Mouse (Mus musculus) kidney, embryonic 14.5 days (tissue): ENCODE measurements around the gene Nrxn1. TPM values are rescaled to one million over a fixed set of nuclear protein-coding genes. Genes with fewer than 3 reads are reported as not detected.

ENCODE experiments used
- ATAC-seq: fragments of 200-750 bp; cut with Nextera tagmentation; 2 replicates; pipeline ENCODE4 v1.8.0; 2017; ENCODE audit warnings: moderate number of reproducible peaks, mild to moderate bottlenecking, moderate TSS enrichment, moderate library complexity; ENCODE audit not compliant: low FRiP score, low TSS enrichment
- H3K27ac ChIP-seq: fragments of 300-500 bp; sonication (generic); 2 replicates; pipeline ENCODE4 v1.5.1; 2014; ENCODE audit warnings: low read depth, mild to moderate bottlenecking, low read length, moderate library complexity, mixed read lengths
- H3K27me3 ChIP-seq: fragments of 300-500 bp; sonication (generic); 2 replicates; pipeline ENCODE4 v1.6.1; 2014; ENCODE audit warnings: mild to moderate bottlenecking, low read length; ENCODE audit not compliant: control insufficient read depth, insufficient read depth
- H3K36me3 ChIP-seq: fragments of 300-500 bp; sonication (generic); 2 replicates; pipeline ENCODE4 v1.6.1; 2014; ENCODE audit warnings: low read length, mixed read lengths; ENCODE audit not compliant: control insufficient read depth, insufficient read depth
- H3K4me1 ChIP-seq: fragments of 300-500 bp; sonication (generic); 2 replicates; pipeline ENCODE4 v1.6.1; 2014; ENCODE audit warnings: low read length, mixed read lengths; ENCODE audit not compliant: control insufficient read depth, insufficient read depth
- H3K4me2 ChIP-seq: fragments of 300-500 bp; sonication (generic); replicated peaks from 2 replicates; pipeline ENCODE4 v1.6.1; 2014; ENCODE audit warnings: low read depth, mild to moderate bottlenecking, low read length
- H3K4me3 ChIP-seq: fragments of 300-500 bp; sonication (generic); 2 replicates; pipeline ENCODE4 v1.5.1; 2014; ENCODE audit warnings: mild to moderate bottlenecking, low read length
- H3K9ac ChIP-seq: fragments of 300-500 bp; sonication (generic); 2 replicates; pipeline ENCODE4 v1.6.1; 2014; ENCODE audit warnings: low read depth, mild to moderate bottlenecking, low read length, moderate library complexity
- H3K9me3 ChIP-seq: fragments of 300-500 bp; sonication (generic); 2 replicates; pipeline ENCODE4 v1.6.1; 2016; ENCODE audit warnings: low read length; ENCODE audit not compliant: control insufficient read depth
- WGBS: fragments of 180-500 bp; shearing (Covaris S2); extraction: QIAGEN DNeasy Blood & Tissue Kit; methylation state at CpG from one replicate; pipeline ENCODE4 v1.1.7; 2014; 5-methylcytosine and 5-hydroxymethylcytosine counted together
- polyA plus RNA-seq: library from polyadenylated mRNA; unstranded; fragments of >200 nt; fragmentation: Nextera tagmentation; extraction: Ambion mirVana; gene quantifications from 2 replicates; pipeline ENCODE4 v1.2.1, GENCODE M21; 2014

The Nrxn1 gene
- polyA plus RNA-seq, 1 experiment from 2014 or later: 10.1 TPM

- H3K4me1 ChIP-seq: no peaks in the 10 kb centered on the region
- no peak overlapping the region for H3K27ac ChIP-seq
- no peaks in the 10 kb centered on the region for H3K36me3 ChIP-seq
- no peak overlapping the region for H3K4me3 ChIP-seq
- no peak overlapping the region for H3K4me2 ChIP-seq
- no peaks in the 10 kb centered on the region for H3K9me3 ChIP-seq
- H3K9ac ChIP-seq: no peak overlapping the region
- ATAC-seq: no peak
- no peaks in the 10 kb centered on the region for H3K27me3 ChIP-seq
Measured at GRCm38 (mm10) chr17:90607427-90607806, 485.5 kb downstream of the Nrxn1 start.

DNA sequence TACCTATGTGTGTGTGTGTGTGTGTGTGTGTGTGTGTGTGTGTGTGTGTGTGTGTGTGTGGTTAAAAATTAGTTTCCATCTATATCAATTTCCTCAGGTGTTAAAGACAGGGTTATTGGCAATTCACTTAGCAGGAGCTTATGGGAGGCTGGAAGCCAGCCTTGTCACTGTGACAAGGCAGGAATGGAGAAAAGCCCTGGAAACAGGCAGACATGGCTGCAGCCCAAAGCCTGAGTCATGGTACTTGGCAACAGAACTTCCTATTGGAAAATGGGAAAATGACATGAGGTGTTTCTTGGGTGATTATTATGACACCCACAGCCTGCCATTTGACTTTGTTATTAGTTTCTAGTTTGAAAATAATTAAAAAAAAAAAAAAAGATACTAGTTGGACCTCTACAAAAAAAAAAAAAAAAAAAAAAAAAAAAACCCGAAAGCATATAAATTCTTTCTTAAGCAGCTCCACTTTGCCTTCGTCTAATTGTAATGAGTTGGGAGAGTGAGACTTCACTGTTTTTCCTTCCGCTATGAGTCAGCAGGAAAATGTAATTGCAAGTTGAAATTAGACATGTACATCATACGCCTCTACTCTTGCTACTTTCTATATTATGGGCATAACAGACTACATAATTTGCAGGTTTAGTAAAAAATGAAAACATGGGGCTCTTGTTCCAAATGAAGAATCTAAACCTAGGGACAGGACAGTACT, 486.0 kb downstream of the Nrxn1 start:
- WGBS: 88% methylated on average over 4 of the region's 4 CpGs
- Histone ChIP-seq H3K9me3 (no peaks in the 10 kb centered on the region), H3K4me3 (no peak overlapping the region), H3K4me2 (no peak overlapping the region), H3K36me3 (no peaks in the 10 kb centered on the region), H3K4me1 (no peaks in the 10 kb centered on the region), H3K9ac (no peak overlapping the region), H3K27me3 (no peaks in the 10 kb centered on the region), H3K27ac (no peak overlapping the region)
- ATAC-seq: no peak

- ATAC-seq: no peak
- Histone ChIP-seq H3K9me3 (no peaks in the 10 kb centered on the region), H3K9ac (no peak overlapping the region), H3K27me3 (no peaks in the 10 kb centered on the region), H3K36me3 (no peaks in the 10 kb centered on the region), H3K4me2 (no peak overlapping the region), H3K4me1 (no peaks in the 10 kb centered on the region), H3K27ac (no peak overlapping the region), H3K4me3 (no peak overlapping the region)
- 79% methylated on average over 9 of the region's 9 CpGs for WGBS
Measured at GRCm38 (mm10) chr17:90599570-90600524, 493.0 kb downstream of the Nrxn1 start.

DNA sequence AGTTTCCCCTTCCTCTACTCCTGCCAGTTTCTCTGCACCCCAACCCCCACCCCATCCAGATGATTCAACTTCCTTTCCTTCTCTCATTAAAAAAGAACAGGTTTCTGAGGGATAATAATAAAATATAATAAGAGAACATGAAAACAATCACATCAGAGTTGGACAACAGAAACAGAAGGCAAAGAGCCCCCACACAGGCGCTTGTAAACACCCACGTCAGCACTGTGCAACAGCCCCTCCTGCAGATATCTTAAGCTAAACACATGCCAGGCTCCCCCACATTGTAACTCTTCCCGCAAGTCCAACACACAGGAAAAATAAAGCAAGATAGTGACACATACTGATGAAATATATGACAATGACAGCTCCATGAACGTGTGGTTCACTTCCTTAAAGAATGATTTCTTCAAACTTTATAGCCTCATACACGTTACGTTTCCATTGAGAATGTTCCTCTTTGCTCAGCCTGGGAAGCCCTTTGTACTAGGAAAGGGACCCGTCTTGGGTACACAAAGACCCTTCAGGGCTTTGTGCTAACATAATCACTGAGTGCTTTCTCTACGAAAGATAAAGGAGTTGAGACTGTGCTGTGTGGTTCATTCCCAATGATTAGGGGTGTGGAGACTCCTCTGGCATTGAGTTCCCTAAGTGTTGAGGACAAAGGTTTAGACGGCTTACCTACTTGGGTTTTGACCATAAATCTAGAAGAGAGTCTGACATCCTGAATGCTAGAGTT, 497.9 kb downstream of the Nrxn1 start:
- Histone ChIP-seq H3K27me3 (no peaks in the 10 kb centered on the region), H3K9me3 (no peaks in the 10 kb centered on the region), H3K9ac (no peak overlapping the region), H3K27ac (no peak overlapping the region), H3K4me3 (no peak overlapping the region), H3K36me3 (no peaks in the 10 kb centered on the region), H3K4me2 (no peak overlapping the region), H3K4me1 (no peaks in the 10 kb centered on the region)
- ATAC-seq: no peak
- WGBS: 65% methylated on average over 9 of the region's 9 CpGs

- no peaks in the 10 kb centered on the region for H3K27me3 ChIP-seq
- no peaks in the 10 kb centered on the region for H3K9me3 ChIP-seq
- no peak for ATAC-seq
Measured at GRCm38 (mm10) chr17:90586891-90587290, 506.0 kb downstream of the Nrxn1 start.

GRCm38 (mm10) chr17:90584666-90585195, 508.1 kb downstream of the Nrxn1 start:
- Histone ChIP-seq H3K9me3 (no peaks in the 10 kb centered on the region), H3K4me1 (no peaks in the 10 kb centered on the region), H3K27ac (no peak overlapping the region), H3K9ac (no peak overlapping the region), H3K4me2 (0 out of 2 replicates have a peak overlapping the region, but pooled peaks have one; percentile 21), H3K4me3 (no peak overlapping the region), H3K36me3 (no peaks in the 10 kb centered on the region), H3K27me3 (no peaks in the 10 kb centered on the region)
- peak; percentile 91 for ATAC-seq
- WGBS: 49% methylated on average over 8 of the region's 8 CpGs

More at GRCm38 (mm10) chr17:90586891-90587290, 506.0 kb downstream of the Nrxn1 start:
- Histone ChIP-seq H3K9ac (no peak overlapping the region), H3K4me1 (no peaks in the 10 kb centered on the region), H3K36me3 (no peaks in the 10 kb centered on the region), H3K27ac (no peak overlapping the region), H3K4me2 (no peak overlapping the region), H3K4me3 (no peak overlapping the region)

DNA sequence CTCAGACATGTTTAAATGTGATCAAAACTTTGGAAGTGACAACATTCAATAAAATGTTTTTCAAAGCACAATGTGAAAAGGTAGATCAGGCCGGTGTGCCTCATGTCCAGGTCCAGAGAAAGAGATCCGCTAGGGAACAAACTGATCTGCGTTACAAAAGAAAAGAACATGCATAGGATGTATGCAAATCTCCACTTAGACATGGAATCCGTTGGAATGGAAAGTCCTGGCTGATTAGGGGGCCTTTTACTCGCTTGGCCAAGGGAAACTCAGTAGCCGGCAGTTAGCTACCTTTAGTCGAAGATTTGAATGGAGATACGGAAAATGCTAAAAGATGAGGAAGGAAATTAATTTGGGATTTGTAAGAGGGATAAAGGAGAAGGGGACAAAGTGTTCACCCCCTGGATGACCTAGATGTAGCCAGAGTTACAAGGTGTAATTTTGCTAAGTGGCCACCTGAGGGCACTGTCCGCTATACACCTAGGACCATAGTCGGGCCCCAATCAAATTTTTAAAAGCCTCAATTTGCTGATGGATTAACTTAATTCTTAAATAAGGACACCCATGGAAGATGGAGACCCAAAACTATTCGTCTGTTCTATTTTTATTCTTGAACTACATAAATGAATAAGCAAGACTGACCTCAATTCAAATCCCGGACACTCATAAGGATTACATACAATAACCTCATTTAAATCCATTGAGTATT, 508.9 kb downstream of the Nrxn1 start:
- 53% methylated on average over 12 of the region's 12 CpGs for WGBS
- Histone ChIP-seq H3K9me3 (no peaks in the 10 kb centered on the region), H3K36me3 (no peaks in the 10 kb centered on the region), H3K27me3 (no peaks in the 10 kb centered on the region), H3K4me2 (no peak overlapping the region), H3K27ac (no peak overlapping the region), H3K4me1 (no peaks in the 10 kb centered on the region), H3K4me3 (no peak overlapping the region), H3K9ac (no peak overlapping the region)
- peak; percentile 35; the same call in 1 of the 2 replicates for ATAC-seq

GRCm38 (mm10) chr17:90583196-90583595, 509.7 kb downstream of the Nrxn1 start:
- no peaks in the 10 kb centered on the region for H3K36me3 ChIP-seq
- H3K27ac ChIP-seq: no peak overlapping the region
- no peak overlapping the region for H3K9ac ChIP-seq
- ATAC-seq: no peak
- no peaks in the 10 kb centered on the region for H3K9me3 ChIP-seq
- WGBS: 76% methylated on average over 3 of the region's 3 CpGs
- H3K4me2 ChIP-seq: no peak overlapping the region
- H3K4me1 ChIP-seq: no peaks in the 10 kb centered on the region
- H3K4me3 ChIP-seq: no peak overlapping the region
- H3K27me3 ChIP-seq: no peaks in the 10 kb centered on the region
